Mouse (Mus musculus) embryonic facial prominence, embryonic 15.5 days (tissue): ENCODE results near the gene Gm17660. TPM values are rescaled to one million over a fixed set of nuclear protein-coding genes. Genes with fewer than 3 reads are reported as not detected.
A peak's percentile ranks its signal among the peaks of the same experiment; 100 is the strongest.

Experiments used
- ATAC-seq: fragments of 200-750 bp; cut with Nextera tagmentation; 2 replicates; pipeline ENCODE4 v1.8.0; 2017; ENCODE audit warnings: low read depth, moderate TSS enrichment; ENCODE audit not compliant: insufficient number of reproducible peaks, low FRiP score, low TSS enrichment
- H3K27ac ChIP-seq: fragments of 300-500 bp; sonication (generic); replicated peaks from 2 replicates; pipeline ENCODE4 v1.5.1; 2015; ENCODE audit warnings: mild to moderate bottlenecking, inconsistent platforms
- H3K27me3 ChIP-seq: fragments of 300-500 bp; sonication (generic); 2 replicates; pipeline ENCODE4 v1.6.1; 2015; ENCODE audit warnings: inconsistent platforms
- H3K36me3 ChIP-seq: fragments of 300-500 bp; sonication (generic); 2 replicates; pipeline ENCODE4 v1.6.1; 2015; ENCODE audit warnings: mild to moderate bottlenecking, inconsistent platforms
- H3K4me1 ChIP-seq: fragments of 300-500 bp; sonication (generic); 2 replicates; pipeline ENCODE4 v1.6.1; 2015; ENCODE audit warnings: inconsistent platforms
- H3K4me2 ChIP-seq: fragments of 300-500 bp; sonication (generic); replicated peaks from 2 replicates; pipeline ENCODE4 v1.6.1; 2015; ENCODE audit warnings: mild to moderate bottlenecking, inconsistent platforms
- H3K4me3 ChIP-seq: fragments of 300-500 bp; sonication (generic); replicated peaks from 2 replicates; pipeline ENCODE4 v1.5.1; 2015; ENCODE audit warnings: mild to moderate bottlenecking, inconsistent platforms
- H3K9ac ChIP-seq: fragments of 300-500 bp; sonication (generic); 2 replicates; pipeline ENCODE4 v1.6.1; 2015; ENCODE audit warnings: inconsistent platforms
- H3K9me3 ChIP-seq: fragments of 300-500 bp; sonication (generic); replicated peaks from 2 replicates; pipeline ENCODE4 v1.6.1; 2016; ENCODE audit warnings: inconsistent platforms
- WGBS: fragments of 180-500 bp; shearing (Covaris S2); methylation state at CpG from one replicate; pipeline ENCODE4 v1.1.7; 2015; 5-methylcytosine and 5-hydroxymethylcytosine counted together
- polyA plus RNA-seq: library from polyadenylated mRNA; unstranded; fragments of >200 nt; fragmentation: Nextera tagmentation; extraction: Ambion mirVana; gene quantifications from 2 replicates; pipeline ENCODE4 v1.2.1, GENCODE M21; 2015

Gene Gm17660
- polyA plus RNA-seq, 1 experiment from 2014 or later: 0.35 TPM

- no peak overlapping the region for H3K9ac ChIP-seq
- no peak overlapping the region for H3K4me3 ChIP-seq
- no peaks in the 10 kb centered on the region for H3K27me3 ChIP-seq
- H3K4me1 ChIP-seq: no peaks in the 10 kb centered on the region
- H3K36me3 ChIP-seq: no peaks in the 10 kb centered on the region
- H3K27ac ChIP-seq: no peak overlapping the region
- ATAC-seq: no peak
- H3K4me2 ChIP-seq: no peak overlapping the region
- no peaks in the 10 kb centered on the region for H3K9me3 ChIP-seq
- WGBS: 31% methylated on average over 10 of the region's 10 CpGs
Measured at GRCm38 (mm10) chr5:104076361-104076760, 1.0 kb downstream of the Gm17660 start.

GRCm38 (mm10) chr5:104074388-104074787 lies 3.0 kb downstream of the Gm17660 start:
- Histone ChIP-seq H3K4me3 (no peak overlapping the region), H3K4me1 (no peaks in the 10 kb centered on the region), H3K27me3 (no peaks in the 10 kb centered on the region), H3K9me3 (no peaks in the 10 kb centered on the region), H3K4me2 (no peak overlapping the region), H3K27ac (no peak overlapping the region), H3K9ac (no peak overlapping the region), H3K36me3 (no peaks in the 10 kb centered on the region)
- no peak for ATAC-seq
- 30% methylated on average over 12 of the region's 12 CpGs for WGBS

GRCm38 (mm10) chr5:104073602-104074001 lies 3.8 kb downstream of the Gm17660 start:
- Histone ChIP-seq H3K4me2 (no peak overlapping the region), H3K9me3 (no peaks in the 10 kb centered on the region), H3K9ac (no peak overlapping the region), H3K4me1 (no peaks in the 10 kb centered on the region), H3K27me3 (no peaks in the 10 kb centered on the region), H3K36me3 (no peaks in the 10 kb centered on the region), H3K27ac (no peak overlapping the region), H3K4me3 (no peak overlapping the region)
- ATAC-seq: peak; percentile 92
- 88% methylated on average over 5 of the region's 5 CpGs for WGBS

GRCm38 (mm10) chr5:104072272-104072886 lies 5.0 kb downstream of the Gm17660 start:
- H3K27me3 ChIP-seq: no peaks in the 10 kb centered on the region
- no peaks in the 10 kb centered on the region for H3K4me1 ChIP-seq
- H3K36me3 ChIP-seq: no peaks in the 10 kb centered on the region
- no peak overlapping the region for H3K4me3 ChIP-seq
- 15% methylated on average over 8 of the region's 8 CpGs for WGBS
- no peak overlapping the region for H3K9ac ChIP-seq
- no peaks in the 10 kb centered on the region for H3K9me3 ChIP-seq
- no peak overlapping the region; the same call in 1 of the 2 replicates for H3K27ac ChIP-seq
- H3K4me2 ChIP-seq: no peak overlapping the region
- ATAC-seq: peak; percentile 93

GRCm38 (mm10) chr5:104071048-104071447 lies 6.4 kb downstream of the Gm17660 start:
- 79% methylated on average over 4 of the region's 4 CpGs for WGBS
- no peaks in the 10 kb centered on the region for H3K27me3 ChIP-seq
- no peak overlapping the region for H3K4me3 ChIP-seq
- no peaks in the 10 kb centered on the region for H3K9me3 ChIP-seq
- no peak for ATAC-seq
- no peak overlapping the region for H3K4me2 ChIP-seq
- H3K36me3 ChIP-seq: no peaks in the 10 kb centered on the region
- no peaks in the 10 kb centered on the region for H3K4me1 ChIP-seq
- no peak overlapping the region for H3K27ac ChIP-seq
- no peak overlapping the region for H3K9ac ChIP-seq

- Histone ChIP-seq H3K4me1 (no peaks in the 10 kb centered on the region), H3K9me3 (no peaks in the 10 kb centered on the region), H3K27ac (no peak overlapping the region), H3K4me3 (no peak overlapping the region), H3K4me2 (no peak overlapping the region), H3K36me3 (peaks cover 4% of the 10 kb centered on the region; the same call in 1 of the 2 replicates), H3K27me3 (no peaks in the 10 kb centered on the region), H3K9ac (no peak overlapping the region)
- WGBS: 85% methylated on average over 7 of the region's 7 CpGs
- ATAC-seq: no peak
Measured at GRCm38 (mm10) chr5:104068751-104069150, 8.7 kb downstream of the Gm17660 start.

GRCm38 (mm10) chr5:104062773-104063551 lies 14.4 kb downstream of the Gm17660 start:
- H3K4me3 ChIP-seq: no peak overlapping the region
- no peak overlapping the region for H3K27ac ChIP-seq
- H3K4me2 ChIP-seq: no peak overlapping the region
- H3K36me3 ChIP-seq: peaks cover 52% of the 10 kb centered on the region
- 89% methylated on average over 11 of the region's 11 CpGs for WGBS
- no peaks in the 10 kb centered on the region for H3K9me3 ChIP-seq
- no peak overlapping the region for H3K9ac ChIP-seq
- no peaks in the 10 kb centered on the region for H3K4me1 ChIP-seq
- no peak for ATAC-seq
- H3K27me3 ChIP-seq: no peaks in the 10 kb centered on the region

GRCm38 (mm10) chr5:104061936-104062772 lies 15.3 kb downstream of the Gm17660 start:
- Histone ChIP-seq H3K36me3 (peaks cover 52% of the 10 kb centered on the region), H3K27ac (no peak overlapping the region), H3K27me3 (no peaks in the 10 kb centered on the region), H3K4me1 (no peaks in the 10 kb centered on the region), H3K9me3 (no peaks in the 10 kb centered on the region), H3K4me2 (no peak overlapping the region), H3K9ac (no peak overlapping the region), H3K4me3 (no peak overlapping the region)
- no peak for ATAC-seq
- WGBS: 79% methylated on average over 13 of the region's 13 CpGs

- H3K36me3 ChIP-seq: peaks cover 52% of the 10 kb centered on the region
Measured at GRCm38 (mm10) chr5:104060429-104060828, 17.0 kb downstream of the Gm17660 start.

GRCm38 (mm10) chr5:104059628-104060027 lies 17.8 kb downstream of the Gm17660 start:
- Histone ChIP-seq H3K27ac (no peak overlapping the region), H3K4me3 (no peak overlapping the region), H3K9me3 (no peaks in the 10 kb centered on the region), H3K9ac (no peak overlapping the region), H3K4me2 (no peak overlapping the region), H3K4me1 (no peaks in the 10 kb centered on the region), H3K27me3 (no peaks in the 10 kb centered on the region), H3K36me3 (peaks cover 54% of the 10 kb centered on the region)
- ATAC-seq: no peak
- WGBS: 84% methylated on average over 9 of the region's 9 CpGs

More at GRCm38 (mm10) chr5:104060429-104060828, 17.0 kb downstream of the Gm17660 start:
- no peak overlapping the region for H3K27ac ChIP-seq
- H3K4me2 ChIP-seq: no peak overlapping the region
- H3K4me3 ChIP-seq: no peak overlapping the region
- H3K4me1 ChIP-seq: no peaks in the 10 kb centered on the region
- 89% methylated on average over 5 of the region's 5 CpGs for WGBS
- no peaks in the 10 kb centered on the region for H3K9me3 ChIP-seq
- no peaks in the 10 kb centered on the region for H3K27me3 ChIP-seq
- ATAC-seq: no peak
- H3K9ac ChIP-seq: no peak overlapping the region

GRCm38 (mm10) chr5:104058021-104058420 lies 19.4 kb downstream of the Gm17660 start:
- Histone ChIP-seq H3K4me3 (no peak overlapping the region), H3K27me3 (no peaks in the 10 kb centered on the region), H3K4me2 (no peak overlapping the region), H3K36me3 (peaks cover 46% of the 10 kb centered on the region), H3K9ac (no peak overlapping the region), H3K4me1 (no peaks in the 10 kb centered on the region), H3K9me3 (no peaks in the 10 kb centered on the region), H3K27ac (no peak overlapping the region)
- 63% methylated on average over 15 of the region's 15 CpGs for WGBS
- ATAC-seq: no peak
